Mouse (Mus musculus): ENCODE data around the gene Smn1. TPM values are rescaled to one million over a fixed set of nuclear protein-coding genes. Genes with fewer than 3 reads are reported as not detected.
"Not testable (repeated sequence)": the region's sequence is repeated elsewhere in the genome, so short reads cannot be mapped to it uniquely, and the experiment has no call there.

The Smn1 gene
- total and polyA plus RNA-seq, 2 experiments from 2014 or later: 9.1 to 16.5 TPM

DNA sequence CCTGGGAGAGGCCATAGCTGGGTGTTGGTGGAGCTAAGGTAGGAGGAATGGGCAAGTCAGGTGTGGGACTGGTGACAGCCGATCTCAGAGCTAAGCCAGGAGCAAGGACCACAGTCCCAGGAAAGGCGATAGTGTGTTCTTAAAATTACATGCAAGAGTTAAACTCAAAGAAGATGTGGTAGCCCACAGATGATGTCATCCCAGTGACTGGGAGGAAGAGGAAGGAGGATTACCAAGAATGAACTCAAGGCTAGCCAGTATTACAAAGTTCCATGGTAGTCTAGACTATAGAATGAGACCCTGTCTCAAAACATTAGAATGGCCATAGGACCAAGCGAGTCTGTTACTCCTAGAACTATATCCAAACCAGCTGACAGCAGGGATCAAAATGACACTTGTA lies 32.0 kb downstream of the Smn1 start:
- Histone ChIP-seq H3K9ac (replicated peaks; ENCODE audit: low read depth, low read length) (no peak overlapping the region), H3K4me2 (ENCODE audit: low read depth, low read length) (no peak overlapping the region), H3K4me1 (ENCODE audit: control insufficient read depth, insufficient read depth) (no peaks in the 10 kb centered on the region), H3K27me3 (ENCODE audit: control insufficient read depth, insufficient read depth, low read length) (no peaks in the 10 kb centered on the region), H3K4me3 (ENCODE audit: low read depth, low read length) (no peak overlapping the region), H3K27ac (ENCODE audit: low read depth) (no peak overlapping the region), H3K9me3 (replicated peaks; ENCODE audit: control insufficient read depth, low read length) (no peaks in the 10 kb centered on the region), H3K36me3 (replicated peaks; ENCODE audit: control insufficient read depth, insufficient read depth, low read length) (no peaks in the 10 kb centered on the region)
- no peak for TF ChIP-seq EP300 (IDR thresholded peaks at IDR 0.05; ENCODE audit: low read depth)
- no peak for TF ChIP-seq CTCF (IDR thresholded peaks at IDR 0.05; ENCODE audit: low read depth)
- no peak for ATAC-seq (ENCODE audit: insufficient read depth, low read depth)
- no peak for DNase-seq (ENCODE audit: low spot score)
- 78% methylated on average over 3 of the region's 3 CpGs for WGBS

DNA sequence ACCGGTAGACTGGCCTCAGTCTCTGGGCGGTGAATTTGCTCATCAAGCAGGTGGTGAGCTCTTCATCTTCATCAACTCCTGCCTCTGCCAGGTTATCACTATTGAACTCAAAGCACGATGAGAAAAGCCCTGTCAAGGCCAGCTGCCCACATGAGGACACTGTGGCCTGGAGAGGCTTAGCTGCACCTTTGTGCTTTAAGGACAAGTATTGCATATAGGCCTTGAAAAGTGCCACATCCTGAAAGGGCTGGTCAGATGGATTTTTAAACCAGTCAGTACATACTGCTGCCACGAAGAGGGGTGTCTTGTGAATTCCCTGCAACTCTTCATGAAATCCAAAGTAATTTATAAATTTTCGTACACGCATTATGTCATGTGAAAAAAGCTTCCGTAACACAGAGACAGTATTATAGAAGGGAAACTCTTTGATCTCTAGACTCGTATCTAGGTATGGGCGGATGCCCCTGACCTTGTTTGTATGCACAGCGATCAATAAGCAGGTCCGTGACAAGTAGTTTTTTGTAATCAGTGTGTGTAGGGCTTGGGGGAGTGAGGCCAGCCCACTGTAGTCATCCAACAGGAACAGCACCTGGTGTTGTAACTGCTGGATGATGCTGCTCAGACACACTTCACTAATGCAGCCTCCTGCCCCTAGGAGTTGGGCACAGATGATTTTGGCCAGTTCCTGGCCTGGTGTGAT lies 36.7 kb downstream of the Smn1 start:
- H3K27me3 ChIP-seq (ENCODE audit: control insufficient read depth, insufficient read depth, low read length); ATAC-seq (ENCODE audit: insufficient read depth, low read depth); H3K4me1 ChIP-seq (ENCODE audit: control insufficient read depth, insufficient read depth); H3K27ac ChIP-seq (ENCODE audit: low read depth); DNase-seq (ENCODE audit: low spot score); H3K4me3 ChIP-seq (ENCODE audit: low read depth, low read length); H3K9me3 ChIP-seq (replicated peaks; ENCODE audit: control insufficient read depth, low read length); H3K4me2 ChIP-seq (ENCODE audit: low read depth, low read length); H3K9ac ChIP-seq (replicated peaks; ENCODE audit: low read depth, low read length); H3K36me3 ChIP-seq (replicated peaks; ENCODE audit: control insufficient read depth, insufficient read depth, low read length): not testable (repeated sequence)
- WGBS: 71% methylated on average over 11 of the region's 11 CpGs

DNA sequence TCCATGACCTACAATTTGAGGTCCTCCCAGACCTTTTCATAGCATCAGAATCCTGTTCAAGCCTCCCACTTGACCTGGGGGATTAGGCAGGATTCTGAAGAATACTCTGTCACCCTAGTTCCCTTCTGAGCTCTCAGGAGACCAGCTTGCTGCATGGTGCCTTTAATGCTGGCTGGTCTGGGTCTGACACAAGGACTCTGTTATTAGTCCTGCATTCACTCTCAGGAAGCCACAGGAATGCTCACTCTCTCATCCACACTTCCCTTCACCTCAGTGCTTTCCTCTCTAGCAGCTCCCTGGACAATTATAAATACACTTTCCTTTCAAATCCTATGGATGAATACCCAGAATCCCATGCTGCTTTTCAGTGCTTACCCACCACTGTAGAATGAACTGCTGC lies 37.8 kb downstream of the Smn1 start:
- H3K27ac ChIP-seq (ENCODE audit: low read depth); H3K4me2 ChIP-seq (ENCODE audit: low read depth, low read length); H3K9ac ChIP-seq (replicated peaks; ENCODE audit: low read depth, low read length); H3K27me3 ChIP-seq (ENCODE audit: control insufficient read depth, insufficient read depth, low read length); H3K4me1 ChIP-seq (ENCODE audit: control insufficient read depth, insufficient read depth); H3K9me3 ChIP-seq (replicated peaks; ENCODE audit: control insufficient read depth, low read length); ATAC-seq (ENCODE audit: insufficient read depth, low read depth); DNase-seq (ENCODE audit: low spot score); H3K4me3 ChIP-seq (ENCODE audit: low read depth, low read length); H3K36me3 ChIP-seq (replicated peaks; ENCODE audit: control insufficient read depth, insufficient read depth, low read length): not testable (repeated sequence)

DNA sequence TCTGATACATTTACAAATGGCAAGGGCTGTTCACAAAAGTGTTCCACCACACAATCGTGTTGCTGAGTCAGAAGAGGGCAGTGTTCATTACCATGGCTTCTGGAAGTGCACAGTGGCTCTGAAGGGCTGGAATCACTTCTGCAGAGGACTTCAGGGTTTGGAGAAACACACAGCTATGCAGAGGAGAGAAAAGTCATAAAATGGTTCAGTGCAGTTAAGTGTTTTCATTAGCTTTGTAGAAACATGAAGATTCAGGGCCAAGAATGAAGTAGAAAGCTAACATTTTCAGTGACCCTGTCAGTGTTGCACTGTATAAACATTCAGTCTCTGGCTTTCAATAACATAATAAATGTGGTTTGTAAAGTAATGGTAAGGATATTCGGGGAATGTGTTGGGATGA lies 41.7 kb downstream of the Smn1 start:
- 57% methylated on average over 2 of the region's 2 CpGs for WGBS
- not testable (repeated sequence) for DNase-seq (ENCODE audit: low spot score); ATAC-seq (ENCODE audit: insufficient read depth, low read depth)

DNA sequence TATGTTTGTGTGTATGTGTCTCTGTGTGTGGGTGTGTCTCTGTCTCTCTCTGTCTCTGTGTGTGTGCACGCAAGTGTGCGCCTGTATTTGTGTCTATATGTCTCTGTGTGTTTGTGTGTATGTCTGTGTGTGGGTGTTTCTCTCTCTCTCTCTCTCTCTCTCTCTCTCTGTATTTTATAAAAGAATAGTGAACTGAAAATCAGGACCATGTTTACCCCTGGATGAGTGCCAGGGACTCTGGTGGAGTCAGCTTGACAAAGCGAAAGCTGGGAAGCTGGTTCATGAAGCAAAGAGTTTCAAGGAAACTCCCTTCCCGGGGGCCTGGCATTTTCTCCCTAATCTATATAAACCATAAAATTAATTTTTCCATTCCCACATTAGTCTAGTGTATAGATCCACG lies 49.7 kb downstream of the Smn1 start:
- not testable (repeated sequence) for H3K27ac ChIP-seq (ENCODE audit: low read depth); H3K27me3 ChIP-seq (ENCODE audit: control insufficient read depth, insufficient read depth, low read length); H3K4me2 ChIP-seq (ENCODE audit: low read depth, low read length); H3K4me1 ChIP-seq (ENCODE audit: control insufficient read depth, insufficient read depth); H3K9ac ChIP-seq (replicated peaks; ENCODE audit: low read depth, low read length); H3K4me3 ChIP-seq (ENCODE audit: low read depth, low read length); H3K36me3 ChIP-seq (replicated peaks; ENCODE audit: control insufficient read depth, insufficient read depth, low read length); H3K9me3 ChIP-seq (replicated peaks; ENCODE audit: control insufficient read depth, low read length); DNase-seq (ENCODE audit: low spot score); ATAC-seq (ENCODE audit: insufficient read depth, low read depth)
- WGBS: 70% methylated on average over 3 of the region's 5 CpGs

More for the DNA sequence above, 41.7 kb downstream of the Smn1 start:
- not testable (repeated sequence) for H3K9ac ChIP-seq (replicated peaks; ENCODE audit: low read depth, low read length); H3K9me3 ChIP-seq (replicated peaks; ENCODE audit: control insufficient read depth, low read length); H3K36me3 ChIP-seq (replicated peaks; ENCODE audit: control insufficient read depth, insufficient read depth, low read length); H3K4me2 ChIP-seq (ENCODE audit: low read depth, low read length); H3K4me1 ChIP-seq (ENCODE audit: control insufficient read depth, insufficient read depth); H3K27ac ChIP-seq (ENCODE audit: low read depth); H3K27me3 ChIP-seq (ENCODE audit: control insufficient read depth, insufficient read depth, low read length); H3K4me3 ChIP-seq (ENCODE audit: low read depth, low read length)

DNA sequence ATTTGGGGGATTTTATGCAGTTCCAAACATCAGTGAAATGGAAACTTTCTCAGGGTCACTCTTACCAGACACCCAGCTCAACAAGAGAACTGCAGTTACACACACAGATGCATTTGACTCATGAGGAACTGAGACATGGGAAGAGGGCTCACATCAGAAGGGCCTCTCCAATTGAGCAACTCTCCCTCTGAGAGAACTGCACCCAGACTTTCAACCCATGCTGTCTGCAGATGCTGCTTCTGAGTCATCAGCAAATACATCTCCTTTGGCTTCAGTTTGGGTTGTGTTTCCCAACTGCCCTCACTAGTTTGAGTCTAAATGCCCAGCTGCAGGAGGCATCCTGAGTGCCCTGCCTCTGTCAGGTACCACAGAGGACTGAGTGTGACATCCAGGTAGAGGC lies 58.5 kb downstream of the Smn1 start:
- H3K27ac ChIP-seq (ENCODE audit: low read depth); H3K4me3 ChIP-seq (ENCODE audit: low read depth, low read length); H3K9ac ChIP-seq (replicated peaks; ENCODE audit: low read depth, low read length); H3K27me3 ChIP-seq (ENCODE audit: control insufficient read depth, insufficient read depth, low read length); H3K36me3 ChIP-seq (replicated peaks; ENCODE audit: control insufficient read depth, insufficient read depth, low read length); H3K4me1 ChIP-seq (ENCODE audit: control insufficient read depth, insufficient read depth); ATAC-seq (ENCODE audit: insufficient read depth, low read depth); H3K4me2 ChIP-seq (ENCODE audit: low read depth, low read length); DNase-seq (ENCODE audit: low spot score); H3K9me3 ChIP-seq (replicated peaks; ENCODE audit: control insufficient read depth, low read length): not testable (repeated sequence)

Other genes with a start within 250 kb of the Smn1 start
- not detected in 2 replicates for gene Cartpt, start 223.8 kb upstream of the Smn1 start, total RNA-seq (2014; rRNA removed; ENCODE audit: low replicate concordance)
- 1.1 TPM in 1 of 2 replicates, not detected in the other for gene Cartpt, start 223.8 kb upstream of the Smn1 start, polyA plus RNA-seq (2015; fragmentation: Nextera tagmentation; extraction: Ambion mirVana)
- gene Mccc2, start 109.2 kb upstream of the Smn1 start, total RNA-seq (2014; rRNA removed; ENCODE audit: low replicate concordance): 30.1 and 32.4 TPM in 2 replicates
- 30.1 and 31.2 TPM in 2 replicates for gene Mccc2, start 109.2 kb upstream of the Smn1 start, polyA plus RNA-seq (2015; fragmentation: Nextera tagmentation; extraction: Ambion mirVana)
- 8.5 and 9.5 TPM in 2 replicates for gene Bdp1, start 20.8 kb upstream of the Smn1 start, total RNA-seq (2014; rRNA removed; ENCODE audit: low replicate concordance)
- gene Bdp1, start 20.8 kb upstream of the Smn1 start, polyA plus RNA-seq (2015; fragmentation: Nextera tagmentation; extraction: Ambion mirVana): 13.2 and 16.0 TPM in 2 replicates
- 7.4 and 30.1 TPM in 2 replicates for gene Serf1, start 16.8 kb upstream of the Smn1 start, total RNA-seq (2014; rRNA removed; ENCODE audit: low replicate concordance)
- 83.4 and 89.6 TPM in 2 replicates for gene Serf1, start 16.8 kb upstream of the Smn1 start, polyA plus RNA-seq (2015; fragmentation: Nextera tagmentation; extraction: Ambion mirVana)
- 0.69 and 0.81 TPM in 2 replicates for gene Naip2, start 77.2 kb downstream of the Smn1 start, total RNA-seq (2014; rRNA removed; ENCODE audit: low replicate concordance)
- 0.12 and 0.14 TPM in 2 replicates for gene Naip2, start 77.2 kb downstream of the Smn1 start, polyA plus RNA-seq (2015; fragmentation: Nextera tagmentation; extraction: Ambion mirVana)
- gene Naip5, start 121.5 kb downstream of the Smn1 start, total RNA-seq (2014; rRNA removed; ENCODE audit: low replicate concordance): 1.5 TPM in 1 of 2 replicates, not detected in the other
- 0.08 and 0.14 TPM in 2 replicates for gene Naip5, start 121.5 kb downstream of the Smn1 start, polyA plus RNA-seq (2015; fragmentation: Nextera tagmentation; extraction: Ambion mirVana)
- 0.08 TPM in 1 of 2 replicates, not detected in the other for gene Naip6, start 192.8 kb downstream of the Smn1 start, total RNA-seq (2014; rRNA removed; ENCODE audit: low replicate concordance)
- 0.03 and 0.12 TPM in 2 replicates for gene Naip6, start 192.8 kb downstream of the Smn1 start, polyA plus RNA-seq (2015; fragmentation: Nextera tagmentation; extraction: Ambion mirVana)